Mouse (Mus musculus) cerebellum, adult 2 months (tissue): ENCODE data around the gene Ubac2. TPM values are rescaled to one million over a fixed set of nuclear protein-coding genes. Genes with fewer than 3 reads are reported as not detected.
"Not testable (repeated sequence)": the region's sequence is repeated elsewhere in the genome, so short reads cannot be mapped to it uniquely, and the experiment has no call there.

Experiments used
- DNase-seq, 2 experiments: peaks; one replicate each; pipeline ENCODE4 v3.0.0; 2021
- H3K27ac ChIP-seq: fragments of 200-500 bp; 2 replicates; pipeline ENCODE4 v1.5.1; 2012; ENCODE audit warnings: low read length, control low read depth, inconsistent platforms; ENCODE audit not compliant: insufficient read depth
- H3K27me3 ChIP-seq: fragments of 200-500 bp; 2 replicates; pipeline ENCODE4 v1.6.1; 2012; ENCODE audit warnings: inconsistent platforms, mild to moderate bottlenecking, low read length, moderate library complexity; ENCODE audit not compliant: control insufficient read depth, insufficient read depth
- H3K4me1 ChIP-seq: fragments of 200-500 bp; 2 replicates; pipeline ENCODE4 v1.6.1; 2011; ENCODE audit warnings: low read length; ENCODE audit not compliant: control insufficient read depth, insufficient read depth
- H3K4me3 ChIP-seq: fragments of 200-500 bp; replicated peaks from 2 replicates; pipeline ENCODE3; 2011; ENCODE audit warnings: mild to moderate bottlenecking, low read depth, low read length, control low read depth; ENCODE audit not compliant: insufficient read depth
- CTCF ChIP-seq: fragments of 200-500 bp; IDR thresholded peaks from 2 replicates; pipeline ENCODE4 v1.5.1; 2011; ENCODE audit warnings: low read depth, mild to moderate bottlenecking, control low read depth, low read length, moderate library complexity, borderline replicate concordance; ENCODE audit not compliant: insufficient read depth
- POLR2A ChIP-seq: fragments of 200-500 bp; IDR thresholded peaks from 2 replicates; pipeline ENCODE4 v1.6.1; 2011; ENCODE audit warnings: low read length, control low read depth, borderline replicate concordance; ENCODE audit not compliant: insufficient read depth
- whole genome bisulfite sequencing: fragments of 180-500 bp; shearing (Covaris S2); methylation state at CpG from one replicate; pipeline ENCODE4 v1.1.7; 2018; 5-methylcytosine and 5-hydroxymethylcytosine counted together
- polyA plus RNA-seq: library from polyadenylated mRNA; depleted of rRNA; stranded (reverse); fragments of >200 nt; gene quantifications from 2 replicates; pipeline ENCODE4 v1.2.3, GENCODE M21; 2012; rRNA removed

The Ubac2 gene
- polyA plus RNA-seq, 1 experiment, result 44.4 TPM

DNA sequence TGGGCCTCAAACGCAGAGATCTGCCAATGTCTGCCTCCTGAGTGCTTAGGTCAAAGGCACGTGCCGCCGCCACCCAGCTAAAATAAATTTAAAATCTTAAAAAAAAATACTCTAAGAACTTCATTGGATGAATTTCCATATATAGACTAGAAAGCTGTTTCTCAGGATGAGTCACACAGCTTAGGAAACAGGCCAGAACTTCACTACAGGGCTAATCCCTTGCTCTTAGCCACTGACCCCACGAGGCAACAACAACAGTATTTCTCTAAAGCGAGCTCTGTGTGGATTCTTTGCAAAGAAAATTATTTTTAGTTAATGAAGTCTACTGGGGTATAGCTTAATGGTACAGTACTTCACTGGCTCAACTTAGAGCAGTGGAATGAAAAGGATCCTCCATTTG is 183.0 kb downstream of the Ubac2 start:
- TF ChIP-seq POLR2A, result no peak
- no peak for TF ChIP-seq CTCF
- Histone ChIP-seq H3K27ac (no peak overlapping the region), H3K4me1 (no peaks in the 10 kb centered on the region), H3K27me3 (no peaks in the 10 kb centered on the region), H3K4me3 (no peak overlapping the region)
- DNase-seq, result no peak
- WGBS, result 90% methylated on average over 6 of the region's 6 CpGs

DNA sequence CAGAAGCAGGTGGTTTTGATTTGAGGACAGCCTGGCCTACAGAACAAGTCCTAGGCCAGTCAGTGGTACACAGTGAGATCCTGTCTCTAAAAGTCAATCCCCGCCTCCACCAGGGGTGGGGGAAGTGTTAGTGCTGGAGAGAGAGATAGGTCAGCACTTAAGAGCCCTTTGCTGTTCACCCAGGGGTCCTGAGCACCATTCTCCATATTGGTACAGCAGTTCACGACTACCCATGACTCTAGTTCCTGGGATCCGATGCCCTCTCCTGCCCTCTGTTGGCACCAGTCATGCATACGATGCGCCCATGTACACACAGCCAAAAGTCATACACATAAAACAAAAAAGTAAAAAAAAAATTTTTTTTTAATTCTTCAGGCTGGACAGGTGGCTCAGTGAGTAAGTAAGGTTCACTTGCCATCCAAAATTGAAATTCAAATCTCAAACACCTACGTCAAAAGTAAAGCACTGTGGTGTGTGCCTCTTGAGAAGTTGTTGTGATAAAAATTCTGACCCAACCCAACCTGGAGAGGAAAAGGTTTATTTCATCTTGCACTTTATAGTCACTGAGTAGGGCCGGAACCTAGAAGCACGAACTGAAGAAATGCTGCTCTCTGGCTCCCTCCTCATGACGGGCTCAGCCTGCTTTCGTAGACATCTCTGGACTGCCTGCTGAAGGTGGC is 184.1 kb downstream of the Ubac2 start:
- no peak overlapping the region for H3K27ac ChIP-seq
- WGBS, result 80% methylated on average over 10 of the region's 10 CpGs
- no peak for TF ChIP-seq POLR2A
- TF ChIP-seq CTCF, result no peak

DNA sequence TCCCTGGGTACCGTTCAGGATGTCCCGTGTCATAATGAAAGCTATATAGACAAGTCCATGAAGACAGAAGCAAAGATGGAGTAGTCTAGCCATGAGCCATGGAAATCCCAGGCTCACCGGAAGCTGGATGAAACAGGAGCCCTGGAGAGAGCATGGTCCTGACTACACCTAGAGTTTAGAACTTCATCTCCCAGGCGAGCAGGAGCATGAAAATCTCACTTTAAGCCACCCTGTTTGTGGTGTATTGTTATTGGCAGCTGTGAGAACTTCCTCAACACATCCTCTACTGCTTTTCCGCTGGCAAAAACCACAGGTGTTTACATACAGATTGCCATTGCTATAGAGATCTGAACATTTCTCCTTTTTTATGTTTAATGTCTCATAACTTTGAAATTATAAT is 185.2 kb downstream of the Ubac2 start:
- Histone ChIP-seq H3K4me1 (no peaks in the 10 kb centered on the region), H3K4me3 (no peak overlapping the region)
- 67% methylated on average over 5 of the region's 5 CpGs for WGBS

More for the DNA sequence above, 184.1 kb downstream of the Ubac2 start:
- no peaks in the 10 kb centered on the region for H3K27me3 ChIP-seq
- no peaks in the 10 kb centered on the region for H3K4me1 ChIP-seq
- no peak overlapping the region for H3K4me3 ChIP-seq
- no peak for DNase-seq

DNA sequence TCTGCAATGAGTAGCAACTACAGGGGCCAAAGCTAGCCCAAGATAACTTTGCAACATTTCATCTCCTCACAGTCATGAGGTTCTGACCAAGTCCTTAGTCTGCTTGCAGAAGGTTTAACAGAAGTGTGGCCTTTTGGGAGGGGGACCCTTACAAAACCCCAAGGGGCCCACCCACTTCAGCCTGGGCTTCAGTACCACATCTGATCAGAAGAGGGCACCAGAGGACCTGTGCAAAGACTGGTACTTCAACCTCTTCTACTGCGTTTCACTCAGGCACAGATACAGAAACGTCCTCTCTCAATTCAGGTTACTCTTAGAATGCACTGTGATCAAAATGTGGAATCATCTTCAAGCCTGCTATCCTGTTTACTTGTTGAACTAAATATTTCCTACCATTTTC is 186.1 kb downstream of the Ubac2 start:
- H3K4me1 ChIP-seq, result no peaks in the 10 kb centered on the region
- no peaks in the 10 kb centered on the region for H3K27me3 ChIP-seq
- TF ChIP-seq CTCF, result peak; percentile 85
- no peak for TF ChIP-seq POLR2A
- no peak overlapping the region for H3K4me3 ChIP-seq
- DNase-seq, result peak; percentile 33 to 64
- WGBS, result 3% methylated on average over 2 of the region's 2 CpGs
- H3K27ac ChIP-seq, result no peak overlapping the region

More for the DNA sequence above, 185.2 kb downstream of the Ubac2 start:
- no peaks in the 10 kb centered on the region for H3K27me3 ChIP-seq
- no peak for TF ChIP-seq POLR2A
- no peak for TF ChIP-seq CTCF
- DNase-seq, result no peak
- no peak overlapping the region for H3K27ac ChIP-seq

GRCm38 (mm10) chr14:122066243-122066642 is 187.8 kb downstream of the Ubac2 start:
- Histone ChIP-seq H3K27ac (no peak overlapping the region), H3K4me1 (no peaks in the 10 kb centered on the region), H3K27me3 (no peaks in the 10 kb centered on the region), H3K4me3 (no peak overlapping the region)
- 73% methylated on average over 4 of the region's 4 CpGs for WGBS
- TF ChIP-seq POLR2A (no peak), CTCF (no peak)
- DNase-seq, result no peak

GRCm38 (mm10) chr14:122068036-122068435 is 189.6 kb downstream of the Ubac2 start:
- not testable (repeated sequence) for H3K27ac ChIP-seq, DNase-seq, H3K27me3 ChIP-seq, H3K4me1 ChIP-seq, H3K4me3 ChIP-seq
- 48% methylated on average over 3 of the region's 3 CpGs for WGBS

DNA sequence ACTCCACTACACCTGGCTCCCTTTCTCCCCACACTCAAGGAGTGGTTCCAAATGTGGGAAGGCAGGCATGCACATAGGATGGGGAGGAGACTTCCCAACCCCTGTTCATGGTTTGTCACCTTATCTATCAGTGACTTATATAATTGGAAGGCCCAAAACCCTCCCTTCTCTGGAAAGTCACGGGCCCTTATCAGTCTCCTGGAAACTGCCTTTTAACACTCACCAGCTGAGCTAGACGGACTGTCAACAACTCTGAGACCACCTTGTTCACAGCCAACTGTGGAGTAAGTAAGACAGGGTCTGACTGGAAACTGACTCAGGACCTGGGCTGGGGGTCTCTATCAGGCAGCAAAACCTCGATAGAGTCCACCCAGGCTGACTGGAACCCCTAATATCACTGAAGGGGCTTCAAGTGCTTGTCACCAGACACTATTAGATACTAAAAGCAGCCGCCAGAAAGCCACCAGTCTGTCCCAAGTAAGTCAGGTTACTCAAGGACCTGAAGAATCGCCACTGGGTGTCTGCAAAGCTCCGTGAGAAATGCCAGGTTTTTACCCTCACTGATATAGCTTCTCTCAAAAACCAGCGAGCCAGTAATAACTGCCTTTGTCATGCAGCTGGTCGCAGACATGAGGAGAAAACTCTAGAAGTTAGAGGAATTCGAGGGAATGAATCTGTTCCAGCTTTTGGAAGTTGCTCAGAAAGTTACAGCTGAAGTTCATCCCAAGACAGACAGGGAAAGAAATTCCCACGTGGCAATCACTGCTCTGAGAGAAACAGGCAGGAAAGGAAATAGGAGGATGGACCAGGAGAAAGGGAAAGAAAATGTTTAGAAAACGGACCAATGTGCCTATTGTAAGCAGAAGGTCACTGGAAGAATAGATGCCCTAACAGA is 190.6 kb downstream of the Ubac2 start:
- H3K4me1 ChIP-seq, result no peaks in the 10 kb centered on the region
- no peak for DNase-seq
- H3K27ac ChIP-seq, result no peak overlapping the region
- no peak for TF ChIP-seq POLR2A
- no peak for TF ChIP-seq CTCF
- H3K4me3 ChIP-seq, result no peak overlapping the region
- 42% methylated on average over 11 of the region's 11 CpGs for WGBS
- H3K27me3 ChIP-seq, result no peaks in the 10 kb centered on the region

DNA sequence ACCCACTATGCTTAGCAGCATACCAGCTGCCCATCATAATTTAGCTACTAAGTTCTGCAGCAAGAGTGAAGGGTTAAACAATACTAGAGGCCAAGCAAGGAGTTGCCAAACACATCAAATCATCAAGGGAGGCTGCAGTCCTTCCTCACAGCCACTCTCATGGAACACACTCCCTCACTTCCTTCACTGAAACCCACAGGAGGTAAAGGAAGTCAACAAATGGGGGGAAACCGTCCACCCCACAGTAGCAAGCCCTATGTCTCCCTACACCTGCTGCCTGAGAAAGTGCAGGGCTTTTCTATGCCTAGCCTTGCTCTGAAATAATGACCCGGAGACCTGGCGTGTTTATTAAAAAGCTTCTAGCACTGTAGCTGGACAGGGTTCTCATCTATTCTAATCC is 191.5 kb downstream of the Ubac2 start:
- H3K27ac ChIP-seq, result no peak overlapping the region
- no peaks in the 10 kb centered on the region for H3K4me1 ChIP-seq
- no peaks in the 10 kb centered on the region for H3K27me3 ChIP-seq
- no peak for DNase-seq
- WGBS, result 74% methylated on average over 3 of the region's 3 CpGs
- TF ChIP-seq CTCF (no peak), POLR2A (no peak)
- no peak overlapping the region for H3K4me3 ChIP-seq

Other genes with a start within 250 kb of the Ubac2 start
- 140 TPM in 2 replicates for gene Dock9, start 80.8 kb upstream of the Ubac2 start, polyA plus RNA-seq
- 0.06 TPM in 1 of 2 replicates, not detected in the other for gene Gpr18, start 37.2 kb downstream of the Ubac2 start, polyA plus RNA-seq
- gene Gpr183, start 86.6 kb downstream of the Ubac2 start, polyA plus RNA-seq, result 0.33 and 0.52 TPM in 2 replicates
- 0.28 and 0.29 TPM in 2 replicates for gene Timm8a2, start 156.1 kb downstream of the Ubac2 start, polyA plus RNA-seq
- gene Tm9sf2, start 228.4 kb downstream of the Ubac2 start, polyA plus RNA-seq, result 81.4 and 90.7 TPM in 2 replicates